30 mouse cellular contexts compared by ENCODE assay signal in genomic region chr1:153945181-153945580, GRCm38 (mm10). TPM values are rescaled to one million over a fixed set of nuclear protein-coding genes. Genes with fewer than 3 reads are reported as not detected.
DNase-seq lines count a peak whose midpoint lies in the region; TF ChIP-seq lines count a peak whose summit lies in the region.
"Had no signal": no experiment of that assay in that cellular context is flagged by ENCODE, and none has a peak within 500 bp of the region (broad histone marks: within the 10 kb centered on the region; RNA-seq: fewer than 3 reads in every experiment).

No protein-coding gene starts in this region.

- no peaks in the 10 kb centered on the region for H3K79me2 ChIP-seq in C2C12 (ENCODE audit: control insufficient read depth, insufficient read depth)

- H3K36me3 ChIP-seq in C2C12 (ENCODE audit: control insufficient read depth, insufficient read depth): no peaks in the 10 kb centered on the region
- no peaks in the 10 kb centered on the region for H3K36me3 ChIP-seq in kidney, adult 2 months (ENCODE audit: control insufficient read depth, insufficient read depth, low read length)
- H3K36me3 ChIP-seq: limb, embryonic 15.5 days; neural tube, embryonic 15.5 days had no signal

- no peak for TF ChIP-seq CTCF in C2C12 (IDR thresholded peaks at IDR 0.05; ENCODE audit: control insufficient read depth, insufficient read depth, insufficient read length)
- TF ChIP-seq CTCF in kidney, adult 2 months (conservative IDR thresholded peaks at IDR 0.05; ENCODE audit: insufficient read depth, insufficient read length, low read depth, low read length): no peak

- H3ac ChIP-seq in C2C12 (ENCODE audit: control insufficient read depth, insufficient read length, low read depth): no peak overlapping the region

- peak; percentile 28 to 46 for DNase-seq in adrenal gland, postnatal 36 days
- no peak for DNase-seq in adrenal gland, postnatal 14 days
- DNase-seq in heart, adult 8-10 months (ENCODE audit: low spot score): peak; percentile 24
- DNase-seq in heart, postnatal 4 days: no peak
- peak; percentile 64 for DNase-seq in ZHBTc4 (ENCODE audit: low read depth, low spot score)
- no peak for DNase-seq in kidney, adult 2 months
- no peak for DNase-seq in kidney, postnatal 25 days
- DNase-seq: cerebellum, adult 9-10 months; gastrocnemius, postnatal 36 days; kidney, adult 18-20 months; right cerebral cortex, postnatal 14 days; thymus, adult 2 months; thymus, postnatal 4 days had no signal

- H3K4me1 ChIP-seq in kidney, adult 2 months (ENCODE audit: control insufficient read depth, insufficient read depth, low read length): no peaks in the 10 kb centered on the region
- H3K4me1 ChIP-seq: forebrain, embryonic 13.5 days; limb, embryonic 15.5 days; neural tube, embryonic 15.5 days had no signal

- no peaks in the 10 kb centered on the region for H3K79me3 ChIP-seq in C2C12 (ENCODE audit: low read depth)

- TF ChIP-seq POLR2A in kidney, adult 2 months (IDR thresholded peaks at IDR 0.05; ENCODE audit: low read depth, low read length): no peak

- 72% methylated on average over 5 of the region's 5 CpGs for WGBS in kidney, adult 2 months

- no peaks in the 10 kb centered on the region for H3K27me3 ChIP-seq in C2C12 (ENCODE audit: control insufficient read depth, insufficient read depth, insufficient read length)
- H3K27me3 ChIP-seq in kidney, adult 2 months (replicated peaks; ENCODE audit: control insufficient read depth, insufficient read depth, low read length): no peaks in the 10 kb centered on the region
- H3K27me3 ChIP-seq: CH12.LX; forebrain, embryonic 13.5 days; limb, embryonic 15.5 days; neural tube, embryonic 15.5 days had no signal

- no peak overlapping the region for H3K27ac ChIP-seq in kidney, adult 2 months (ENCODE audit: insufficient read depth, low read depth, low read length)
- H3K27ac ChIP-seq: forebrain, embryonic 13.5 days; hindbrain, embryonic 14.5 days; kidney, postnatal 0 days; left cerebral cortex, adult 2 months; limb, embryonic 15.5 days; neural tube, embryonic 15.5 days; stomach, postnatal 0 days had no signal

- H3K4me3 ChIP-seq in C2C12 (ENCODE audit: insufficient read depth, poor library complexity, severe bottlenecking): no peak overlapping the region
- no peak overlapping the region for H3K4me3 ChIP-seq in kidney, adult 2 months (ENCODE audit: insufficient read depth, low read depth, low read length)
- H3K4me3 ChIP-seq: forebrain, embryonic 13.5 days; left cerebral cortex, adult 2 months; limb, embryonic 15.5 days; neural tube, embryonic 15.5 days had no signal

TF ChIP-seq in C2C12, 6 proteins besides CTCF, POLR2A, EP300 and RAD21:
- TF ChIP-seq MYOG (IDR thresholded peaks at IDR 0.05; ENCODE audit: control insufficient read depth, extremely low read depth, insufficient read length) (no peak), FOSL1 (IDR thresholded peaks at IDR 0.05; ENCODE audit: insufficient read depth, low read length, poor library complexity, severe bottlenecking) (no peak), CEBPB (IDR thresholded peaks at IDR 0.05; ENCODE audit: low read depth) (peak; percentile 33), USF1 (IDR thresholded peaks at IDR 0.05; ENCODE audit: low read depth) (no peak), MAX (IDR thresholded peaks at IDR 0.05) (no peak)

RNA-seq across cellular contexts. Expression of gene Teddm2, which starts 45.2 kb away (rescaled TPM):
- total RNA-seq in adrenal gland, postnatal 36 days (2021): under 1 TPM; 0.30 to 0.36 TPM
- 0.26 and 0.53 TPM in 2 replicates for total RNA-seq in adrenal gland, postnatal 14 days (2021)
- total RNA-seq in heart, adult 8-10 months (2022): 1 to 10 TPM in 2 of 4 experiments, under 1 TPM in 2; 0.78 to 1.1 (median 0.91) TPM
- total RNA-seq in heart, postnatal 4 days (2021): under 1 TPM; 0.16 to 0.26 TPM
- polyA plus RNA-seq in C2C12 (2012; fragmentation: generic; extraction: Trizol): 0.06 TPM
- polyA plus RNA-seq in kidney, adult 2 months (2012; rRNA removed): 0.14 and 0.22 TPM in 2 replicates

RNA-seq across cellular contexts. Expression of gene Glul, which starts 45.4 kb away (rescaled TPM):
- total RNA-seq in adrenal gland, postnatal 36 days (2021): 1,000 to 10,000 TPM; 1,103 to 1,248 TPM
- total RNA-seq in adrenal gland, postnatal 14 days (2021): 950 and 1,478 TPM in 2 replicates
- total RNA-seq in heart, adult 8-10 months (2022): 100 to 1,000 TPM; 505 to 758 (median 680) TPM
- total RNA-seq in heart, postnatal 4 days (2021): 100 to 1,000 TPM; 126 to 138 TPM
- 31.6 TPM for polyA plus RNA-seq in C2C12 (2012; fragmentation: generic; extraction: Trizol)
- polyA plus RNA-seq in kidney, adult 2 months (2012; rRNA removed): 843 and 1,046 TPM in 2 replicates

RNA-seq across cellular contexts. Expression of gene Teddm1a, which starts 53.6 kb away (rescaled TPM):
- not detected for total RNA-seq in adrenal gland, postnatal 36 days (2021)
- not detected in 2 replicates for total RNA-seq in adrenal gland, postnatal 14 days (2021)
- total RNA-seq in heart, adult 8-10 months (2022): not detected
- total RNA-seq in heart, postnatal 4 days (2021): not detected
- not detected for polyA plus RNA-seq in C2C12 (2012; fragmentation: generic; extraction: Trizol)
- polyA plus RNA-seq in kidney, adult 2 months (2012; rRNA removed): not detected in 2 replicates
- total RNA-seq: CH12.LX; gastrocnemius, postnatal 36 days; layer of hippocampus, postnatal 10 days; left cerebral cortex, adult 2 months; left cerebral cortex, postnatal 36 days; MEL; midbrain, postnatal 0 days had no signal
- polyA plus RNA-seq: embryonic facial prominence, embryonic 14.5 days; forebrain, embryonic 13.5 days; heart, embryonic 16.5 days; hindbrain, embryonic 14.5 days; kidney, postnatal 0 days; limb, embryonic 15.5 days; lung, embryonic 16.5 days; midbrain, embryonic 11.5 days; midbrain, postnatal 0 days; neural tube, embryonic 15.5 days; stomach, postnatal 0 days; thymus, adult 2 months had no signal

Comparison
In these comparisons a context has a peak if more than half of its experiments do, and no peak if none do; other contexts are left out.
1. DNase-seq: peak in adrenal gland, postnatal 36 days (2 of 2), heart, adult 8-10 months (single experiment) and ZHBTc4 (single experiment); none in adrenal gland, postnatal 14 days (single experiment), heart, postnatal 4 days (single experiment), kidney, adult 2 months (single experiment) and kidney, postnatal 25 days (0 of 2).